Mouse (Mus musculus): ENCODE measurements around the gene Gria1. TPM values are rescaled to one million over a fixed set of nuclear protein-coding genes. Genes with fewer than 3 reads are reported as not detected.

Gria1 gene
- polyA plus RNA-seq, 1 experiment: 0.21 TPM

DNA sequence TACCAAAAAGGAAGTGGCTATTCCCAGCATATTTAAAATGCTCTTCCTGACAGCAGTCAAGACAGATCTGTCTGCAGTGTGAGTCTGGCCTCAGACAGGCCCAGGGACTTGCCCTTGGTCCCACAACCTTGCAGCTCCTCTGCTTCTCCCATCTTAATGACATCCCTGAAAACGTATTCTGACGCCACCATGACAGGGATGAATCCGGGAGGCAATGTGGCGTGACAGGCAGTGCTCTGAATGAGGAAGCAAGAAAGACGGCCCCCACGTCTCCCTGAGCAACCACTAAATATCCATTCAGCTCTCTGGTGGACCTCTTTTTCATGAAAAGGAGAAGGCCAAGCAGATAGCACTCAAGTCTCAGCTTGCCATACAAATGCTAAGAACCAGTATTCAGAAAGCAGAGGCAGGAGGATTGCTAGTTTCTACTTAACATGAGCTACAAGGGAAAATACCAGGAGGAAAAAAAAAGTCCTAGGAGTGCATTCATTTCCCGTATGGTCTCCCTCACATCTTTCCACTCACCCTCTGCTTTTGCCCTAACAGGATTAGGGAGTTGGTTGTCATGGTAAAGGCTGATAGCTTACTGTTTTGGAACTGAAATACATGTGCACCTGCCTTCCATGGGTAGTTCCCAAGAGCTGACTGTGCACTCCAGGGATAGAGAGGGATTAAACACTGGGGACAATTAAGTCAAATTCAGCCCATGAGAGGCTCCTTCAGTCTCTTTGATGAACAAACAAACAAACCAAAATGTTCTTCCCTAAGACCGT is 211.8 kb downstream of the Gria1 start:
- Histone ChIP-seq H3K4me3 (ENCODE audit: insufficient read depth, poor library complexity, severe bottlenecking) (no peak overlapping the region), H3K79me3 (ENCODE audit: low read depth) (no peaks in the 10 kb centered on the region), H3ac (ENCODE audit: control insufficient read depth, insufficient read length, low read depth) (no peak overlapping the region), H3K36me3 (ENCODE audit: control insufficient read depth, insufficient read depth) (no peaks in the 10 kb centered on the region), H3K27me3 (ENCODE audit: control insufficient read depth, insufficient read depth, insufficient read length) (no peaks in the 10 kb centered on the region), H3K79me2 (ENCODE audit: control insufficient read depth, insufficient read depth) (no peaks in the 10 kb centered on the region)
- no peak for TF ChIP-seq MYOG (IDR thresholded peaks at IDR 0.05; ENCODE audit: control insufficient read depth, extremely low read depth, insufficient read length)
- no peak for TF ChIP-seq MYOD1 (IDR thresholded peaks at IDR 0.05; ENCODE audit: control insufficient read depth, insufficient read length, low read depth)
- TF ChIP-seq FOSL1 (IDR thresholded peaks at IDR 0.05; ENCODE audit: insufficient read depth, low read length, poor library complexity, severe bottlenecking): no peak
- TF ChIP-seq CTCF (IDR thresholded peaks at IDR 0.05; ENCODE audit: control insufficient read depth, insufficient read depth, insufficient read length): no peak
- TF ChIP-seq MAX (IDR thresholded peaks at IDR 0.05): no peak
- no peak for TF ChIP-seq USF1 (IDR thresholded peaks at IDR 0.05; ENCODE audit: low read depth)

DNA sequence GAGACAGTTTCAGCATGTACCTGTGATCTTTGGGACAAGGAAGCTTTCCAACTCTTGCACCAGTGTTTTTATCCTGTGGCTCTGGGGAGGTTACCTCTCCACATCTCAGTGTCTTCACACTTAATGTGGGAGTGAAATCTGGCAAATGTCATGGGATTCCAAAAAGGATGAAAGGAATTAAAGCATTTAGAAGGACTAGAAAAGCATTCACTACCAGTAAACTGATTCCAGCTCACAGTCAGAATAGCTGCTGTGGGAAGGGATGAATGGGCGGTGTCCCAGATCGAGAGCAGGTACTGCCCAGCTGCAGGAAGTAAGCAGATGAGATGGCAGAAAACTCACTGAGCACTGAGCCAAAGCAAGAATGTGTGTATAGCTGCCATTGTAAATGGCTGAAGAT is 224.3 kb downstream of the Gria1 start:
- Histone ChIP-seq H3K4me3 (ENCODE audit: insufficient read depth, poor library complexity, severe bottlenecking) (no peak overlapping the region), H3ac (ENCODE audit: control insufficient read depth, insufficient read length, low read depth) (no peak overlapping the region)
- TF ChIP-seq USF1 (IDR thresholded peaks at IDR 0.05; ENCODE audit: low read depth) (no peak), FOSL1 (IDR thresholded peaks at IDR 0.05; ENCODE audit: insufficient read depth, low read length, poor library complexity, severe bottlenecking) (no peak), MYOD1 (IDR thresholded peaks at IDR 0.05; ENCODE audit: control insufficient read depth, insufficient read length, low read depth) (no peak), CTCF (IDR thresholded peaks at IDR 0.05; ENCODE audit: control insufficient read depth, insufficient read depth, insufficient read length) (no peak), MYOG (IDR thresholded peaks at IDR 0.05; ENCODE audit: control insufficient read depth, extremely low read depth, insufficient read length) (no peak), CEBPB (IDR thresholded peaks at IDR 0.05; ENCODE audit: low read depth) (no peak), MAX (IDR thresholded peaks at IDR 0.05) (no peak)

DNA sequence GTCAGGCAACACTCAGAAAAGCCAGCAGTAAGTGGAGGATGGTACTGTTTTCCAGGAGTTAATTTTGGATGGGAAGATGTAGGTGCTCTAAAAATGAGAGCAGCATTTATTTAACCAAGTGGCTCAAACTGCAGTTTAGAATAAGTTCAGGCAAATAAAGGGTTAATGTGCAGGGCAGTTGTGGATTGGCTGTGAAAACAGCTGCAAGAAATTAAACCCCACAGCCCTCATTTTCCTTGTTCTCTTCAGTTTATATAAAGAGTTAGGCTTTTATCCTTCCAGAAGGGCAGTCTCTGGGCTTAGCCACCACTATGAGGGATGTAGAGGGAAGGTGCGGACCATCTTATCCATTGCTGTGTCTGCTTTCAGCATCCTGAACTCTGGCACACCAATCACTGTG is 225.2 kb downstream of the Gria1 start:
- H3K4me3 ChIP-seq (ENCODE audit: insufficient read depth, poor library complexity, severe bottlenecking): no peak overlapping the region

More for the DNA sequence above, 224.3 kb downstream of the Gria1 start:
- Histone ChIP-seq H3K79me2 (ENCODE audit: control insufficient read depth, insufficient read depth) (no peaks in the 10 kb centered on the region), H3K36me3 (ENCODE audit: control insufficient read depth, insufficient read depth) (no peaks in the 10 kb centered on the region), H3K27me3 (ENCODE audit: control insufficient read depth, insufficient read depth, insufficient read length) (no peaks in the 10 kb centered on the region), H3K79me3 (ENCODE audit: low read depth) (no peaks in the 10 kb centered on the region)

DNA sequence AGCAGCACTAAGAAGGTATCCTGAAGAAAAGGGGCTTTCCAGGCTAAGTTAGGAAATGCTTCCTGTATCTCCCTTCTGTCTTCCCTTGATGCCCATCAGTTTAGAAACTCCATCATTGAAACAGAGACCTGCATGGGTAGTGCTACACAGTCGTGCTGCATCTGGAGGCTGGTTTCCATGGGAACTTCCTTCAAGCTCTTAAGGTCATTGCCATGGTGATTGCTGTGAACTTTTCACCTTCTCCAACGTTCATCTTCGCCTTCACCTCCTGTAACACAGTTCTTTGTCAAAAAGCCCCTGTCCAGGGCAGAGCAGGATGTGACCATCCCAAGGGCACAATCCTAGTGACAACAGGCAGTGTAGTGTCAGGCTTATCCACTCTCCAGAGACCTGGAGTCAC is 228.6 kb downstream of the Gria1 start:
- Histone ChIP-seq H3K79me2 (ENCODE audit: control insufficient read depth, insufficient read depth) (no peaks in the 10 kb centered on the region), H3K36me3 (ENCODE audit: control insufficient read depth, insufficient read depth) (no peaks in the 10 kb centered on the region), H3K27me3 (ENCODE audit: control insufficient read depth, insufficient read depth, insufficient read length) (no peaks in the 10 kb centered on the region), H3K4me3 (ENCODE audit: insufficient read depth, poor library complexity, severe bottlenecking) (no peak overlapping the region), H3K79me3 (ENCODE audit: low read depth) (no peaks in the 10 kb centered on the region), H3ac (ENCODE audit: control insufficient read depth, insufficient read length, low read depth) (no peak overlapping the region)
- TF ChIP-seq FOSL1 (IDR thresholded peaks at IDR 0.05; ENCODE audit: insufficient read depth, low read length, poor library complexity, severe bottlenecking) (no peak), CEBPB (IDR thresholded peaks at IDR 0.05; ENCODE audit: low read depth) (no peak), MAX (IDR thresholded peaks at IDR 0.05) (no peak), MYOD1 (IDR thresholded peaks at IDR 0.05; ENCODE audit: control insufficient read depth, insufficient read length, low read depth) (no peak), MYOG (IDR thresholded peaks at IDR 0.05; ENCODE audit: control insufficient read depth, extremely low read depth, insufficient read length) (no peak), CTCF (IDR thresholded peaks at IDR 0.05; ENCODE audit: control insufficient read depth, insufficient read depth, insufficient read length) (no peak), USF1 (IDR thresholded peaks at IDR 0.05; ENCODE audit: low read depth) (no peak)

More for the DNA sequence above, 225.2 kb downstream of the Gria1 start:
- no peaks in the 10 kb centered on the region for H3K79me2 ChIP-seq (ENCODE audit: control insufficient read depth, insufficient read depth)
- no peak for TF ChIP-seq CTCF (IDR thresholded peaks at IDR 0.05; ENCODE audit: control insufficient read depth, insufficient read depth, insufficient read length)
- no peak for TF ChIP-seq MYOD1 (IDR thresholded peaks at IDR 0.05; ENCODE audit: control insufficient read depth, insufficient read length, low read depth)
- TF ChIP-seq MYOG (IDR thresholded peaks at IDR 0.05; ENCODE audit: control insufficient read depth, extremely low read depth, insufficient read length): no peak
- TF ChIP-seq USF1 (IDR thresholded peaks at IDR 0.05; ENCODE audit: low read depth): no peak
- TF ChIP-seq CEBPB (IDR thresholded peaks at IDR 0.05; ENCODE audit: low read depth): no peak
- no peak for TF ChIP-seq FOSL1 (IDR thresholded peaks at IDR 0.05; ENCODE audit: insufficient read depth, low read length, poor library complexity, severe bottlenecking)
- no peak for TF ChIP-seq MAX (IDR thresholded peaks at IDR 0.05)
- no peaks in the 10 kb centered on the region for H3K79me3 ChIP-seq (ENCODE audit: low read depth)
- no peaks in the 10 kb centered on the region for H3K36me3 ChIP-seq (ENCODE audit: control insufficient read depth, insufficient read depth)
- no peaks in the 10 kb centered on the region for H3K27me3 ChIP-seq (ENCODE audit: control insufficient read depth, insufficient read depth, insufficient read length)
- no peak overlapping the region for H3ac ChIP-seq (ENCODE audit: control insufficient read depth, insufficient read length, low read depth)

DNA sequence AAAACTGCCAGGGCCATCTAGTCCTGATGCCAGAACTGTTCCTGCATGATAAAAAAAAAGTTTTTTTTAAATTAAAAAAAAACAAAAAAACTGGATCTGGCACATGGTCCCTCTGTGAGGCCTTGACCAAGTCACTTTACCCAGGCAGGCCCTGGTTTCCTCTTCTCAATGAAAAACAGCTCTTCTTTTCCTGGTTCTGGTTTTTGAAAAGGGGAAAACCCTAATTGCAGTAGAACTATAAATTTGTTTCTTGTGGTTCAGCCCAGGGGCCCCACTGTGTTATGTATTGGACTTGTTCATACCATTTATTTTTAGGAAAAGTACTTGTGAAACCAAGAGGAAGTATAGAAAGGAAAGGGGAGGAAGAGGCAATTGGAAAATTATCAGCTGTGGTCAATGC is 232.6 kb downstream of the Gria1 start:
- TF ChIP-seq MYOG (IDR thresholded peaks at IDR 0.05; ENCODE audit: control insufficient read depth, extremely low read depth, insufficient read length): no peak
- no peak for TF ChIP-seq FOSL1 (IDR thresholded peaks at IDR 0.05; ENCODE audit: insufficient read depth, low read length, poor library complexity, severe bottlenecking)
- TF ChIP-seq CEBPB (IDR thresholded peaks at IDR 0.05; ENCODE audit: low read depth): no peak
- no peak for TF ChIP-seq MYOD1 (IDR thresholded peaks at IDR 0.05; ENCODE audit: control insufficient read depth, insufficient read length, low read depth)
- no peak for TF ChIP-seq CTCF (IDR thresholded peaks at IDR 0.05; ENCODE audit: control insufficient read depth, insufficient read depth, insufficient read length)
- TF ChIP-seq MAX (IDR thresholded peaks at IDR 0.05): no peak
- TF ChIP-seq USF1 (IDR thresholded peaks at IDR 0.05; ENCODE audit: low read depth): no peak
- H3K4me3 ChIP-seq (ENCODE audit: insufficient read depth, poor library complexity, severe bottlenecking): no peak overlapping the region
- no peak overlapping the region for H3ac ChIP-seq (ENCODE audit: control insufficient read depth, insufficient read length, low read depth)
- H3K79me2 ChIP-seq (ENCODE audit: control insufficient read depth, insufficient read depth): no peaks in the 10 kb centered on the region
- no peaks in the 10 kb centered on the region for H3K27me3 ChIP-seq (ENCODE audit: control insufficient read depth, insufficient read depth, insufficient read length)
- H3K79me3 ChIP-seq (ENCODE audit: low read depth): no peaks in the 10 kb centered on the region
- no peaks in the 10 kb centered on the region for H3K36me3 ChIP-seq (ENCODE audit: control insufficient read depth, insufficient read depth)
